Mouse (Mus musculus) mesoderm, embryonic 11.5 days (tissue): Measurements from ENCODE around the gene Ptprm.
"Not testable (repeated sequence)": the region's sequence is repeated elsewhere in the genome, so short reads cannot be mapped to it uniquely, and the experiment has no call there.

Source experiments
- DNase-seq: peaks from one replicate; pipeline ENCODE4 v3.0.0-alpha.2; 2012; ENCODE audit warnings: low read depth, low spot score

Gene Ptprm

DNA sequence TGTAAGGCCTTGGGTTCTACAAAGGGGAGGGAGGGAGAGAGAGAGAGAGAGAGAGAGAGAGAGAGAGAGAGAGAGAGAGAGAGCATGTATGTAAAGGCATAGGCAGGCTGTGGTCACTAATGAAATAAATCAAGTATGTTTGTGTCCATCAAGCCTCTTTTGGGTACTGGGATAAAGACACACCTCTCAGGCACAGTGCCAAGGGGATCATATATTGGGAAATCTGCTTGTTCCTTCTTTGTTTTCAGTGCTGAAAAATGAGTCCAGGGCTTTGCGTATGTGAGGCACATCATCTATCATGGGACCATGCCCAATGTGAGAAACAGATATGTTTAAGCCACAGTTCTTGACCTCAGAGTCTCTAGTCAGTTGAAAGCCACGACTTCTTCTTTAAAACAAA, 475.1 kb downstream of the Ptprm start:
- DNase-seq, result no peak

DNA sequence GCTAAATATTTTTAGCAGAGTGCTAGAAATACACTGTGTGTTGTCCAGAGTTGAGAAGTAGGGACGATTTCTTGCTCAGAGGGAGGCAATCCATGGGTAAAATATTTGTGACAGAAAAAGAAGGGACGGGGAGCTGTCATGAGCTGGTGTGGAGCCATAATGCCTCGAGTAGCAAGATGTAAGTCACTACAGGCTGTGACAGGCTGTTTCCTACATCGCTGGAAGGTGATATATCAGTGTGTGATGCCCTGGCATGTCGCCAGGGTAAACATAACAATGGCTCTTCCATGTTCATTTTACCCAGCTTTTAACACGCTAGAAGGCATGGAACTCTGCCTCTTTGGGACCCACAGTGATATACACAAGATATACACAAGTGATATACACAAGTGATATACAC, 476.7 kb downstream of the Ptprm start:
- peak; percentile 30 for DNase-seq

DNA sequence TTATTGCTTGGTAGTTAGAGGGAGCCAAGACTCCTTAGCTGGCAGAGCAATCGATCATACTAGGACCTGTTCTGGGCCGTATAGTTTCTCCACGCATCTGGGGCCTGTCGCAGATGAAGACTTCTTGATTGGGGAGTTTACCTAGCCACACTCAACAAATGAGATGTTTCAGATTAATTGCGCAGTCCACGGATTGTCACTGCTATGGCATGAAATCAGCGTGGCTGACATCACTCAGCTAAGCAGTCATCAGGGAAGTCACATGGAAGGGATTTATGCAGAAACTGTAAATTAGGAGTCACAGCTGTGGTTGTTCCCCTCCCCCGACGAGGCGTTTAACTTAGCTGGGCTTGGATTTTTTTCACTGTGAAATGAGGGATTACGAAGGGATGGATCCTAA, 479.4 kb downstream of the Ptprm start:
- peak; percentile 21 for DNase-seq

DNA sequence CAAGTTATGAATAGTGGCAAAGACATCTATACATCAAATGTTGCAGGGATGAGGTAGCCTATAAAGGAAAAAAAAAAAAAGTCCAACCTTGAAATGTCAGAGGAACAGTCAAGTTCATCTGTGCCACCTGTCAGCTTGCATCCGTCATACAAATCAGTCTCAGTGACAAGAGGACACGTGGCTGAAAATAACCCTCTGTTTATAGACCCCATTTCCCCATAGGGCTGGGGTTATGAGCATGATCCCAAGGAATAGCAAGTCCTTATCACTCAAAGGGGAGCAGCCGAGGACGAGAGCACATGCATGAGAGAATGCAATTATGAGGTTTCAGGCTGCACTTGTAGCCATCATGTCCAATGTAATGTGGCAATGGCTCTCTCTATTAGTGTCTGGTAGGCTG, 482.9 kb downstream of the Ptprm start:
- DNase-seq, result no peak

DNA sequence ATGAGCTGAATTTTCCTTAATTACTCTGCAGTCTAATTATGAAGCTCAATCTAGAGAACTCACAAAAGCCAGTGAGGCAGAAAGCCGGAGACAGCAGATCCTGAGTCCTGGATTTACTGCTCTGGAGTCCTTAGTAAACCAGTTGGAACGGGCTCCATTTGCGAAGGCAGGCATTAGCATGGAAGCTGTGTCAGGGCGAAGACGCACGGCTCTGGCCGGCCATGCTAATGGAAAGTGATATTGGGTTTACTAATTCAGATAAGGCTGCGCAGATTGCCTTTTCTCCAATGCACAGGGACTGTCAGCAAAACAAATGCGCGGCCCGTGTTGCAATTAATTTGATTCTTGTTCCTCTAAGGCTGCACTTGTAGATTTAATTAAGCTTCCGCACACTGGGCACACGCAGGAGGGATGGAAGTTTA, 484.7 kb downstream of the Ptprm start:
- DNase-seq, result no peak

DNA sequence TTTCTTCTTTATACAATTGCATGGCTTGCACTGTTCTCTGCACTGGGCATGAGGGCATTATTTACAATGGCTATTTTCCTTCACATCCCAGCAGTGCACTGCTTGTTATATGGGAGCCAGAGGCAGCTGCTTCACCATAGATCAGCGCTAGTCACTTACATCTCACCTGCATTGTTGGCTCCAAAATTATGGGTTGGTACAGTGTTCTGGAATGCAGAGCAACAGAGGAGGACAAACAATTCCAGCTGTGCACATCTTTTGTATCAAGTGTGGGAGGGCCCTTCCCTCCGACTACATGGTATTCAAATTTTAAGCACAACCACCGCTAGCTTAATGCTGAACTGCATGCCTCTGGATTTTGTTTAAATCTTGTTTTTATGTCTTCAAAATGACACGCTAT, 489.8 kb downstream of the Ptprm start:
- peak; percentile 53 for DNase-seq

DNA sequence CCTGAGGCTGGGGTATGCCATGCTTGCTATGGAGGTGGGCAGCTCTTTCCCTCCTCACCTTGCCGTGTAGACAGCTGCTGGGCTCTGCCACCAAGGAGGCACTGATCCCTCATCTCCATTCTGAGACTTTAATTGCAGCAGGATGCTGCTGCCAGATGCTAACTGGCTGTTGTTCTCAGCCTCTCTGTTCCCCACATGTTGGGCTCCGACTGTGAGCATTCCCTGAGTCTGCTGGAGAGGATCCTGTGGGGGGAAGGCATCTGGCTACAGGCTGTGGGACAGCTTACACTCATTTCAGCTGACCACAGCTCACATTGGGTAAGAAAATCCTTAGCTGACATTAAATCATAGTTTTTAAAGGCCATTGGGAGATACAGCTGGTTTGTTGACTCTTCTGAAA, 492.7 kb downstream of the Ptprm start:
- peak; percentile 58 for DNase-seq

DNA sequence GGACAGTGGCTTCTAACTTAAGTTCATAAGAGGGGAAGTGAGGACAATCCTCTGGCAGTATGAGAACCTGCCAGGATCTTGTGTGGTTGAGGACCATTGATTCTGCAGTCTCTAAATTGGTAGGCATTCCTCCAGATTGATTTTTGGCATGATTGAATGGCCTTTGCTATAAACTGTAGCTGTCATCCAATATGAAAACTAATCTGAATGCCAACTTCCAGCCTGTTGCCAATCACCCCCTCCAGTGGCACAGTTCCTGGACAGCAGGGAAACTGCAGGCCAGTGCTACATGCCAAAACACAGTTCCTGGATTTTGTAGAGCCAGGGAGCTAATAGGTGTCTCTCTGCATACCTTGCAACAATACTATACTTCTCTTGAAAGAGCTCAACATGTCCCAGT, 495.5 kb downstream of the Ptprm start:
- no peak for DNase-seq

DNA sequence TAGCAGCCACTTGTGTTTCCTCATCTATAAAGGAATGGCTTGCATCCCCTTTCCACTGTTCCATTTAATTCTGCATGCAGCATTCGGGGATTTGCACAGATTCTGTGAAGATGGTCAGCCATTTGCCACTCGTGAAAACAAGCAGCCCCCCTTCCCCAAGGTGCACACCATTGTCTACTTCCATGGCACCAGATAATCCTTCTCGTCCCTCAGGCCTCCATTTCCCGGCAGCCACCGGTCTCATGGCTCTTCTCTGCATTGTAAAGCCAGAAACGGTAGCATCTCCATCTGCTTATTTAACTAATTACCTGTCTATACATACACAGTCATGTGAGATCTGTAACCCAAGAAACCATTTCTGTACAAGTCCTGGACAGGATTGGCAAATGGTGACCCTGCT, 501.8 kb downstream of the Ptprm start:
- no peak for DNase-seq

DNA sequence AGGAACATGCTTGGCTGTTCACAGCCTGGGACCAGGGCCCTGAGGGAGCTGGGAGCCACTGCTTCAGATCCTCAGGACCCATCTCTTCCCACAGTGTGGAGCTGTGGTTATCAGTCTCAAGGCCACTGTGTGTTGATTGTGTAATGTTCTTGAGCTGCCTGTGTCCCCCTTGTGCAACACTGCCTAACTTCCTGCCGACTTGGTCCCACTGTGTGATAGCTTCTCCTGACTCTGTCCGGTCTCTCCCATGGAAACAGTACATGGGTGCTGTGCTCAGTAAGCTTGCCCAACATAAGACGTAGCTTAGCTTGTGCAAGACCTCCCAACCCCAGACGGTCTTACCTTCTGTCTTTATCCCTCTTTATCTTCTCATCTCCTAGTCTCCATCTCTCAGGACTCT, 507.2 kb downstream of the Ptprm start:
- DNase-seq, result not testable (repeated sequence)

DNA sequence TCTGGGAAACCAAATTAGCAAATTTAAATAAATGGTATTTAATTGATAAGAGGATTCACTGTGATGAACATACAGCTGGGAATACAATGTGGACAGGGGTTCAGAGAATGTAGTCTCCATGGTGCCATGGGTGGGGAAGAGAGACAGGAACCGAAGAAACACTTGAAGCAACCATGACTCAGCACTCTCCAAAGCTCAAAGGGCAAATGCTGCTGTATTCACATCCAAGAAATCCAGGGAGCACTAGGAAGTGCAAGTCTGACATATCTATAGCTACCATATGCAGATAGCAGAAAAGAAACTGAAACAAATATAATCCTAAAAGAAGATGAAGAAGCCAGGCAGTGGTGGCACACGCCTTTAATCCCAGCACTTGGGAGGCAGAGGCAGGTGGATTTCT, 531.9 kb downstream of the Ptprm start:
- no peak for DNase-seq

DNA sequence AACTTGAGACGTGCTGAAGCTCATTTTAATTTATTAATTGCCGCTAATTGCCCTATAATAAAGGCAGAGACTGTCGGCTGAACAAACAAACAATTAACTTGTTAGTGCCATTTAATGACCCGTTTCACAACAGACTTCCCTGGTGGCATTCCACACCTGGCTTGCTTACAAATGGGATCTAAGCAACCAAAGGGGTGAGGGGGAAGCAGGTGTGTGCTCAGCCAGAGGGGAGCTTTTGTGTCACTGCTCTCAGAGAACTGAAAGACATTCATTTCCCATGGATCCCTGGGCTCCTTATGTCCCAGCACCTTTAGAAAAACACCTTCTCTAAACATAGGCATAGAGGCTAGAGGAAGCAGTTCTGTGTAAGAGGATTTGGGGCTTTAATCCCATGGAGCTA, 536.9 kb downstream of the Ptprm start:
- DNase-seq, result no peak

DNA sequence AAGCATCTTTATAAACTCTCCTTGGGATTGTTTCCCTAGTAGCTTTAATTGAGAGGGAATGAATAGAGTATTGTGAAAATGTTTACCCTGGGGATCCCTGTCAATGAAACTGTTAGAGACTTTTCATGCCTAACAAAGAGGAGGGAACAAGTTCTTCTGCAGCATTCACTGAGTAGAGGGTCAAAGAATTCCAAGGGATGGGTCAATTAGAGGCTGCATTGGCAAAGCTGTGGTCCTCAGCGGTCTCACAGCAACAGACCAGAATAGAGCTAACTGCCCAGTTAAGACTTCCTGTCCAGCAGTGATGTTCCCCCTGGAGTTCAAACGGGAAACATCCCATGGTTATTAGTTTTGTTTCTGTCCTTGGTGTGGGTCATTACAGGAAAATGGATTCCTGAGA, 538.3 kb downstream of the Ptprm start:
- peak; percentile 16 for DNase-seq

DNA sequence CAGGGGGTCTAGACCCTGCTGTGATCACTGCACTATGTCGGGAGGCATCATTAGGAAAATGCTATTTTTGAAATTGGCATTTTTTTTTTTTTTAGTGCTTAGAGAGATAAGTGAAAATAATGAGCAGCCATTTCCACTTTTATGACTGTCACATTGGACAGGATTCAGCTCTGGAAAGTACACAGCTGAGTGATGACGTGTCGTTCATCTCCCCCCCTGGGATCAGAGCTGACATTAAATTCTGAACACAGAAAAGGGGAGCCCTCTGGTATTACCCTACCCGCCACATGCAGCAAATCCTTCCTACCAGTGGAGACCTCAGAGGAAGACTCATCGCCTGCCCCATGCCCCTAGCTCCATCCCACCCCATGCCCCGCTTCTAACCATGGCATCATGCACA, 540.5 kb downstream of the Ptprm start:
- no peak for DNase-seq

DNA sequence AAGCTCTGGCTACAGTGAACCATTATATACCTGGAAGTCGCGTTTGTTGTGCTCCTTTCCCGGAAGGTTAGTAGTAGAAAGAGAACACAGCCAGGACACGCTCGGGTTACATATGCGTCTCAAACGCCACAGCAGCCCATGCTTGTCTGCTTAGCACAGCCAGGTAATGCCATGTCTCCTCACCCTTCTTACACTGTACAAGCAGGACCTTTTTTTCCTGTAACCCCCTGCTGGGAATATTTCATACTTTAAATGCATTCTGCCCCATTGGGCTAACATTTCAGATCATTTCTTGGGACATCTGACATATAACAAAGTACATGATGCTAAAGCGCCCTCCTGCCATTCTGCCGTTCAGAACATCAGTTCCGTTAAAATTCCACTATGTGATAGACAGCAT, 540.9 kb downstream of the Ptprm start:
- DNase-seq, result no peak

DNA sequence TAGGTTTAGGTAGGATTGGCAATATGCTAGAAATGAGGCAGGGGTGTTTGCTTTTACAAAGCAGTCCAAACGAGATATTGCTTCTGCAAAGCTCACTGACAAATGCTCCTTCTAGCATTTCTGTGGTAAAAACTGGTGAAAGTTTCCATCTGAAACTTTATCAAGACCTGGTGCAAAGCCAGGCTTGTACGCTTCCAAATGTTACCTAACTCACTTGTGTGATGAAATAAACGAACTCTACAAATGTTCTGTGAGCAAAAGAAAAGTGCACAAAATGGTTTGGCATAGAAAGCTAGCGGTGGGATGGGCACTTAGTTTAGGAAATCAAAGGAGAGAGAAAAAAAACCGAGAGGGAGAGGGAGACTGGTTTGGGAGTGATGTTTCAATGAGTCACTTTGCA, 544.5 kb downstream of the Ptprm start:
- DNase-seq, result no peak

DNA sequence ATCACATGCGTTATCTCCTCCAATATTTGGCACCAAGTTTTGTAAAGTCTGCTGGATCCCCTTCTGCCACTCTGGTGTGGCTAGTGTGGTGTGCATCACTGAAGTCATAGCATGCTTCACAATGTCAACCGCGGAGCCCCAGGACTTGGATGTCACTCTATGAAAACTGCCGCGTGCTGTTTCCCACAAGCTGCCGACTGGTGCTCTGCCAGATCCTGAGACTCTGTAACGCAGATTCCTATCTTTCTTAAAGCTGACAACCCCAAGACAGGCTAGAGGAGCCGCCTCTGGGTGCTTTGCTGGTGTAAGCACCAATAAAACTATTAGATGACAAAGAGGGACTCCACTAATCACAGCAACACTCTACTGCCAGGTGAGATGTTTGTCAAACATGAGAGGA, 546.1 kb downstream of the Ptprm start:
- DNase-seq, result no peak

DNA sequence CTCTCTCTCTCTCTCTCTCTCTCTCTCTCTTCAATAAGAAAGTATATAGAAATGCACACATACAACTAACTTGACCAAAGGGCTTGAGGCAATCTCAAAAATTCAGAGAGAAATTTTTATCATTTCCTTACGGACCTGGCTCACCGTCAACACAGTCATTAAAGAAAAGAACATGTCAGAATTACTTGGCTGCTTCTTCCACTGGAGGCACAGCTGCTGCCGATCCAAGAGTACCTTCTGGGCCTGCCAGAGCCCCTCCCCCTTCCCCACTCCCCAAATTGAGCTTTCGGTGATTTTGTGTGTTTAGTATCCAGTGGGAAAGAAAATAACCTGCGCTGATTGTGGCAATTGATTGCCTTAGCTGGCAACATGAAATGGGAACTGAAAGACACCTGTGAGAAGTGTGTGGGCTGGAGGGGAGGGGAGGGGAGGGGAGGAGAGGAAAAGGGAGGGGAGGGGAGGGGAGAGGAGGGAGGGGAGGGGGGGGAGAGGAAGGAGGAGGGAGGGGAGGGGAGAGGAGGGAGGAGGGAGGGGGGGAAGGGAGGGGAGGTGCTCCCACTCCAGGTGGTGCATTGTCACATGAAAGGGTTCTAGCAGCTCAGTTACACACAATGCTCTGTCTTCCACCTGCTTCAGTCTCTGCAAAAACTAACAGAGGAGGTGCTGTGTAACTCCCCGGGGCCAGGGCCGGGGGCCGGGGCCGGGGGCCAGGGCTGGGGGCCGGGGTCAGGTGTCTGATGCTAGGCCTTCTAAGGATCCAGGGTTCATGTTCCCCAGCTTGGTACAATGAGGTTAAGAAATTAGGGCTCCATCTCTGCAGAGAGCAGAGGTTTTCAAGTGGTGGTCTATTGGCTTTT, 552.2 kb downstream of the Ptprm start:
- DNase-seq, result no peak

DNA sequence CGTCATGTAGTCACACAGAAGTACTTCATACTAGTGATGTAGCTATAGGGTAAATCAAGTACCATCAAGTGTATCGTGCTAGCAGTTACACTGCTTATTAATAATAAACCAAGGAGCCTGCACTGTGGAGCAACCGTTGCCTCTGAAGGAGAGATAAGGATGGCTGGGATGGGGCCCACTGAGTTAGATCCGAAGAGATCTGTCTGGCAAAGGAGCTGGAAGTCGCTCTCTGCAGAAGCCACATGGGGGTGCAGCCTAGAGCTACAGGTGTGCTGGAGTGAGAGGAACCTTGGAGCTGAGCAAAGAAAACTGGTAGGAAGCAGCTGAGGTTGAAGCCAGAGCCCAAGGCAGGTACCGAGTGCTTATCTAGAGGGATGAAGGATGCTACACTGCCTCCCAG, 554.0 kb downstream of the Ptprm start:
- DNase-seq, result no peak

DNA sequence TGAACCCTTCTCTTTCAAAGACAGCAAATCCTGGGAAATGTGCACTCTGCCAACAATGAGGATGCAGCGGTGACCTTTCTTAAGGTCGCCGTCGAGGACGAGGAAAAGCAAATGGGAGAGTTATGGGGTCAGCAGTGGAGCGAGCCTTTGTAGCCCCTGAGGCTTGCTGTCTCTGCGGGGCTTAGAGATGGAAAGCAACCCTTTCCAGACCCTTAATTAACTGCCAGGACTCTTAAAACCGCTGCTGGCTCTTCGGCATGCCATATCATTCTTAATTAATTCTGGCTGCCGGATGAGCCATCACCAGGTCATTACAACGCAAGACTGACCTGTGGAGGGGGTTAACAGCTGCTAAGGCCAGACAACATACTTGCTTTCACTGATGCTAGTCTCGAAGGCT, 568.1 kb downstream of the Ptprm start:
- DNase-seq, result peak; percentile 23

DNA sequence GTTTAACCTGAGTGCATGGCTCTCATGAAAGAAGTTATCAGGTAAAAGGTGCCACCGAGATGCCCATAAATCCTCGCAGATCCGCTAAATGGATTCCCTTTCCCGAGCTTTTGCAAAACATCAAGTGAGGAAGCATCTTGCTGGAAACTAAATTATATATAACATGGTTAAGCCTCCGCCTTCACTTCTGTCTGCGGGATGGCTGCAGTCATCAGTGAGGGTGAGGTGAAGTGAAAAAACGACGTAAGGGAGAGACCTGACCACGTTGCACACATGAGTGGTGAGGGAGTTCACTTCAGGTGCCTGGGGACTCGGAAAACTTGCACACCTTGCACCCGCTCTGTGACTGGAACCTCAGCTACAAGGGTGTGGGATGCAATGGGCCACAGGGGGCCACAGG, 568.7 kb downstream of the Ptprm start:
- DNase-seq, result no peak

DNA sequence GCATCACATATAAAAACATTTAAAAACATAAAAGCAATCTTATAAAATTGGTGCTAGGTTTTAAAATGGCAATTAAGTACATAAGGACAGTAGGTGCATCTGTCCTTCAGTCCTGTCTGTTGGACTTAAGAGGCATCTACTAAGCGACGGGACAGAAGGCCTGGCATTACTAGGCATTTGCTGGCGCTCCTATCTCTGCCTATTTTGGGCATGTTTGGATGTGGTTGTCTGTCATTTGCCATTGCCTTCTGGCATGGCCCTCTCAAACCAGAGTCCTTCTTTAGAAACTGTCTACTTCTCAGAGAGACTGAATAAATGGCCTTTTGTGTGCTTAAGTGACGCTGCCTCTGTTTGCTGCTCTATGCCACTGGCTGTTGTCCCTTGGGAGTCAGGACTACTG, 570.7 kb downstream of the Ptprm start:
- DNase-seq, result no peak

DNA sequence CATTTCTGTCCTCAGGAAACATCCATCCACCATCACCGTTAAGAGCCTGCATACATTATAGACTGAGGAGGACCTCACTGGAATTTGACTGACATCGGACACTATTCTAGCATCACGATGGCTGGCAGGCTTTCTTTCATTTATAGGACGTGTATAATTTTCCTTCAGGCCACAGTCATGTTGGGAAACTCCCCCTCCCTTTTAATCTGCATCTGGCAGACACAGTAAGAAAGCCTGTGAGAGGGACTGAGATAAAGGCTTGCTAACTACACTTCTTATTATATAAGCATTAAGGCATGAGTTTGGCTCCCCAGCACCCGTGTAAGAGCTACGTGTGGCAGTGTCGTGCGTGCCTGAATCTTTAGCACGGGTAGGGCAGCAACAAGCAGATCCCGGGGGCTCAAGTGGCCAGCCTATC, 571.2 kb downstream of the Ptprm start:
- DNase-seq, result no peak

DNA sequence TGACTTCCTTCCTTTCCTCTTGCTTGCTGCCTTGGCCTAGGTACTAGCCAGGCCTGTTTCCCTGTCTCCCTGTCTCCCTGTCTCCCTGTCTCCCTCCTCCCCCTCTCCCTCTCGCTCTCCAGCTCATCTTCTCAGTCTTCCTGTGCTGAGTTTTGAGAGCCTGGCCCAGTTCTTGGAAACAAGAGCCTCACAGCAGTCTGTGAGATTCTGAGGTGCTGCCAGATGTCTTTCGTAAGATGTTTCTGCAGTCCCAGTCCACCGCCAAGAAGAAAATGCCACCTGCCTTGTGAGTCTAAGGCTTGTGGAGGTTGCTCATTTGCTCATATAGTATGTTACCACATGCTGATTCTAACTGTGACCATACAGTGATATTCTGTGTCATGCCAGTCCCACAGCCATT, 572.3 kb downstream of the Ptprm start:
- no peak for DNase-seq
